Mouse (Mus musculus) heart, adult 2 months (tissue): Measurements from ENCODE around the gene Sost.

ENCODE experiments used
- CTCF ChIP-seq: fragments of 200-600 bp; IDR thresholded peaks from 2 replicates; pipeline ENCODE4 v1.8.1; 2022; ENCODE audit warnings: antibody characterized with exemption, mild to moderate bottlenecking, moderate library complexity
- POLR2A ChIP-seq: fragments of 200-500 bp; IDR thresholded peaks from 2 replicates; pipeline ENCODE4 v1.6.1; 2011; ENCODE audit warnings: mild to moderate bottlenecking, low read depth, low read length, control low read depth; ENCODE audit not compliant: insufficient read depth

DNA sequence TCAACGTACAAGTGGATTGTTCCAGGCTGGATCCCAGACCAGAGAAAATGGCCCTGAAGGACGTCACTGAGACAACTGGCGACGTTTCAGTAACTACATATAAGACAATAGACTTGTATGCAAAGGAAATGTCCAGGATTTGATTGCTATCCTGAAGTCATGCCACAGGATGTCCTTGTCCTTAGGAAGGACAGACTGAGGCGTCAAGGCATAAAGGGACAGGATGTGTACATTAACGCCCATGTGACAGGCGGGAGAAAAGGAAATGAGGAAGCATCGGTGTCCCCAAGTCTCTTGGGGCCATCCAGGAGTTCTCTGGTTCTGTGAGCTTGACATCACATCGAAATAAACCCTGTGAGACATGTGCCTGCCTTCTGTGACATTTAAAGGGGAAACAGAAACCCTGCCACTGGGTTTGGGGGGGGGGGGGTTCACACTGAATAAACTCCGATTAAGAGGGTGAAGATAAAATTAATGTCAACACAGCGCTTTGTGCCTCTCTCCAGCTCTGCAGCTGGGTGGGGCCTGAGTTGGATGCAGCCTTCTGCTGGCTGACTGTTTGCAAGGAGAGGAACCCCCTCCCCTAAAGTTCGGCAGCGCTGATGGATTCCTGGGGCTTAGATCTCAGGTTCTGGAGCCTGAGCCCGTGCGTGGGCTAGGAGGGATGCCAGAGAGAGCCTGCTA lies 42.3 kb upstream of the Sost start:
- no peak for TF ChIP-seq CTCF
- no peak for TF ChIP-seq POLR2A
